Mouse (Mus musculus): ENCODE measurements around the gene Acss1. TPM values are rescaled to one million over a fixed set of nuclear protein-coding genes. Genes with fewer than 3 reads are reported as not detected.
A peak's percentile ranks its signal among the peaks of the same experiment; 100 is the strongest.

Gene Acss1
- polyA plus RNA-seq, 1 experiment from 2014 or later: 10.0 TPM

DNA sequence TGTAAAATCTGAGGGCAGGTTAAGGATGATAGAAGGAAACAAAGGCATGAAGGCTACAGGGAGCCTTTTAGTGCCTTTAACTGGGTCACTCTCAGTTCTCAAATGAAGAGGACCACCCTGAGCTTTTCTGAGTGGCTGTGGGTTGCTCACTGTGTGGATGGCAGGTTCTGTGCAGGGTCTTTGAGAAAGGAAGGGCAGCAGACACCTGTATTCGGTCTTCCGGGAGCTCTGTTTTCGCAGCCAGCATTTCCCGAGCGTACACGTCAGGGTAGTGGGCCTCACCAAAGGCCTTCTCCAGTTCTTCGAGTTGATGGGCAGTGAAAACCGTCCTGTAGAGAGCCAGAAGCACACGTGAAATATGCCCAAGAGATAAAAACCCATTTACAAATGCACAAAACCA, 17.1 kb upstream of the Acss1 start:
- DNase-seq (ENCODE audit: low spot score) (no peak), ATAC-seq (replicated peaks; ENCODE audit: insufficient number of reproducible peaks, low FRiP score, low TSS enrichment, low read depth) (no peak)
- H3K27ac ChIP-seq (replicated peaks; ENCODE audit: low read depth, low read length): no peak overlapping the region
- H3K4me3 ChIP-seq (ENCODE audit: low read depth, low read length): no peak overlapping the region
- 91% methylated on average over 9 of the region's 9 CpGs for WGBS
- H3K9me3 ChIP-seq (replicated peaks; ENCODE audit: control insufficient read depth, low read length): no peaks in the 10 kb centered on the region
- H3K4me2 ChIP-seq (ENCODE audit: low read depth, low read length): no peak overlapping the region
- H3K4me1 ChIP-seq (ENCODE audit: control insufficient read depth, insufficient read depth, low read length): no peaks in the 10 kb centered on the region; the same call in 1 of the 2 replicates
- peaks cover 31% of the 10 kb centered on the region for H3K27me3 ChIP-seq (ENCODE audit: control insufficient read depth, insufficient read depth, low read length)
- H3K36me3 ChIP-seq (replicated peaks; ENCODE audit: control insufficient read depth, insufficient read depth, low read depth, low read length): no peaks in the 10 kb centered on the region
- H3K9ac ChIP-seq (replicated peaks; ENCODE audit: low read length): no peak overlapping the region

DNA sequence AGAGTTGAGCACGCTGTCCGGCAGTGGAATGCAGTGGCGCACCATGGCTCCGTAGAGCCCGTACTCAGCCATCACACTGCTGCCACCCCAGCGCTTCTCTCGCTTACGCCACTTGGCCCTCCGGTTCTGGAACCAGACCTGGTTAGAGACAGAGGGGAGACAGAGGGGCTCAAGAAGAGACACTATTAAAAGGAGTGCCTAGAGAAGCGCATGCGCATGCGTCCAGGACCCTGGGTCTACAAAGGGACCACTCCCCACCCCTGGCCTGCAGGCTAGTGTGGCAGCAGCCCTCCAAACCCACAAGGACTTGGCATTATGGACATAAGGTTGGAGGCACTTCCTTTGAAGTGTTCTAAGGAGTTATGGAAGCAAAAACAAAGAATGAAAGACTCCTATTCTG, 16.2 kb upstream of the Acss1 start:
- Histone ChIP-seq H3K4me1 (ENCODE audit: control insufficient read depth, insufficient read depth, low read length) (no peaks in the 10 kb centered on the region; the same call in 1 of the 2 replicates), H3K27me3 (ENCODE audit: control insufficient read depth, insufficient read depth, low read length) (peaks cover 22% of the 10 kb centered on the region), H3K4me2 (ENCODE audit: low read depth, low read length) (no peak overlapping the region), H3K36me3 (replicated peaks; ENCODE audit: control insufficient read depth, insufficient read depth, low read depth, low read length) (no peaks in the 10 kb centered on the region), H3K27ac (replicated peaks; ENCODE audit: low read depth, low read length) (no peak overlapping the region), H3K9me3 (replicated peaks; ENCODE audit: control insufficient read depth, low read length) (no peaks in the 10 kb centered on the region), H3K9ac (replicated peaks; ENCODE audit: low read length) (no peak overlapping the region), H3K4me3 (ENCODE audit: low read depth, low read length) (no peak overlapping the region)
- 81% methylated on average over 12 of the region's 12 CpGs for WGBS
- no peak for DNase-seq (ENCODE audit: low spot score)
- ATAC-seq (replicated peaks; ENCODE audit: insufficient number of reproducible peaks, low FRiP score, low TSS enrichment, low read depth): no peak

DNA sequence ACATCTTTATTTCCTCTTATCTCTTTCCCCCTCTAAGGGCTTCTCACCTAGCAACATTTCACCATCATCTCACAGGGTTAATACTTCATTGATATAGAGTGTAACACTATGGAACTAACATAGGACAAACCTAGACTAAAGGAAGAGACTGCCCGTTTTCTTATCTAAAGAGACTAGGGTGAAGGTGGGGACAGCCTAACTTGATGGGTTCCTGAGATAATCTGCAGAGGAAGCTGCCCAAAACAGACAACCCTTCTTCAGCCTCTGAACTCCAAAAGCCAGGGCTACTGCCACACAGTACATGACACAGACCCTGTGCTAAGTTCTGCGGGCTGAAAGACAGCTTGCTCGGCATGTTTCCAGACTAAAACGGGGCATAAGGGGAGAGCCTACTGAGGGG, 13.3 kb upstream of the Acss1 start:
- no peak for DNase-seq (ENCODE audit: low spot score)
- H3K9me3 ChIP-seq (replicated peaks; ENCODE audit: control insufficient read depth, low read length): no peaks in the 10 kb centered on the region
- H3K4me1 ChIP-seq (ENCODE audit: control insufficient read depth, insufficient read depth, low read length): no peaks in the 10 kb centered on the region
- H3K4me2 ChIP-seq (ENCODE audit: low read depth, low read length): no peak overlapping the region
- H3K4me3 ChIP-seq (ENCODE audit: low read depth, low read length): no peak overlapping the region
- no peak for ATAC-seq (replicated peaks; ENCODE audit: insufficient number of reproducible peaks, low FRiP score, low TSS enrichment, low read depth)
- no peaks in the 10 kb centered on the region for H3K36me3 ChIP-seq (replicated peaks; ENCODE audit: control insufficient read depth, insufficient read depth, low read depth, low read length)
- no peak overlapping the region for H3K27ac ChIP-seq (replicated peaks; ENCODE audit: low read depth, low read length)
- H3K27me3 ChIP-seq (ENCODE audit: control insufficient read depth, insufficient read depth, low read length): no peaks in the 10 kb centered on the region
- no peak overlapping the region for H3K9ac ChIP-seq (replicated peaks; ENCODE audit: low read length)
- WGBS: 69% methylated on average over 4 of the region's 4 CpGs

DNA sequence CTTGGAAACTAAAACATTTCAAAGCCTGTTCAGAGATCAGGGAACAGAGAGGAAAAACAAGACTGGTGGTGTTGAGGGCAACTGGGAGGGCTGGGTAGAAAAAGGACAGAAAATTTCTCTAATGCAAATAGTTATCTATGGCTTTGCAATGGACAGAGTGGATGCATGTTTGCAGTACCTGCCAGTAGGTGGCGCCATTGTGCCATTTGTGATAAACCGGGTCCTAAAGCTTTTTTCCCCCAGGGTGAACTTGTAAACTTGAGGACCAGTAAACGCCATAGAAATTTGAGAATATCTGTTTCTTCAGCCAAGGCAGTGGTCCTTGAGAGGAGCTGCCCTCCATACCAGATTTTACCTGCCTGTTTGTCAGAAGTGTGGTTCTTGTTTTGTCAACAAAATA, 10.1 kb upstream of the Acss1 start:
- H3K9ac ChIP-seq (replicated peaks; ENCODE audit: low read length): no peak overlapping the region
- peak; percentile 88 for DNase-seq (ENCODE audit: low spot score)
- H3K9me3 ChIP-seq (replicated peaks; ENCODE audit: control insufficient read depth, low read length): no peaks in the 10 kb centered on the region
- H3K27me3 ChIP-seq (ENCODE audit: control insufficient read depth, insufficient read depth, low read length): no peaks in the 10 kb centered on the region
- H3K27ac ChIP-seq (replicated peaks; ENCODE audit: low read depth, low read length): no peak overlapping the region
- H3K4me1 ChIP-seq (ENCODE audit: control insufficient read depth, insufficient read depth, low read length): no peaks in the 10 kb centered on the region
- no peak overlapping the region for H3K4me3 ChIP-seq (ENCODE audit: low read depth, low read length)
- H3K4me2 ChIP-seq (ENCODE audit: low read depth, low read length): no peak overlapping the region
- 1% methylated on average over 3 of the region's 3 CpGs for WGBS
- no peak for ATAC-seq (replicated peaks; ENCODE audit: insufficient number of reproducible peaks, low FRiP score, low TSS enrichment, low read depth)
- H3K36me3 ChIP-seq (replicated peaks; ENCODE audit: control insufficient read depth, insufficient read depth, low read depth, low read length): no peaks in the 10 kb centered on the region

DNA sequence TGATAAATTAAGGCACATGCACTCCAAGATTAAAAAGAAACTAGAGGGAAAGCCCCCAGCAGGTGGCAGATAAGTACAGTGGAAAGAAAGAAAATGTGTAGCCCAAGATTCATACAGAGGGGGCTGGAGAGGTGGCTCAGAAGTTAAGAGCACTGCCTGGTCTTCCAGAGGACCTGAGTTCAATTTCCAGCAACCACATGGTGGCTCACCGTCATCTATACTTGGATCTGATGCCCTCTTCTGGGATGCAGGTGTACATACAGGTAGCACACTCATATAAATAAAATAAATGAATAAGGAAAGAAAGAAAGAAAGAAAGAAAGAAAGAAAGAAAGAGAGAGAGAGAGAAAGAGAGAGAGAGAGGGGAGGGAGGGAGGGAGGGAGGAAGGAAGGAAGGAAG, 7.2 kb upstream of the Acss1 start:
- 11% methylated on average over 1 of the region's 1 CpGs for WGBS

DNA sequence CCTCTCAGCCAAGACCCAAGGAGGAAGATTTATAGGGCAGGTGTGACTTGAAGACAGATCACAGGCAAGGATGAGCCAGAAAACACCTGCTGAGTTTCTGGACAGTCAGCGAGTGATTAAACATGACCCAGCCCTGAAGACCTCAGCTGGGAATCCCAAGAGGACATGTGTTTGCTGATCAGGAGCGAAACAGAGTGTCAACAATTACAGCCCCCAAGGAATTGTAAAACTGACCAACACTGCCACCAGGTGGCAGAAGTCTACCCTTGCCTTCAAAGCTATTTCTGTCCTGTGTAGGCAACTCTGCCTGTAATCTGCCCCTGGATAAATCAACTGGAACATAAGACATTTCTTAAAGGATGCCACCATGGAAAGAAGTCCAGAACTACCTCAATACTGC, 6.6 kb upstream of the Acss1 start:
- no peak overlapping the region for H3K27ac ChIP-seq (replicated peaks; ENCODE audit: low read depth, low read length)
- H3K36me3 ChIP-seq (replicated peaks; ENCODE audit: control insufficient read depth, insufficient read depth, low read depth, low read length): no peaks in the 10 kb centered on the region
- peak; percentile 82 for DNase-seq (ENCODE audit: low spot score)
- no peak overlapping the region for H3K4me3 ChIP-seq (ENCODE audit: low read depth, low read length)
- H3K4me2 ChIP-seq (ENCODE audit: low read depth, low read length): no peak overlapping the region
- no peaks in the 10 kb centered on the region for H3K9me3 ChIP-seq (replicated peaks; ENCODE audit: control insufficient read depth, low read length)
- no peaks in the 10 kb centered on the region for H3K4me1 ChIP-seq (ENCODE audit: control insufficient read depth, insufficient read depth, low read length)
- H3K9ac ChIP-seq (replicated peaks; ENCODE audit: low read length): no peak overlapping the region
- 8% methylated on average over 2 of the region's 2 CpGs for WGBS
- H3K27me3 ChIP-seq (ENCODE audit: control insufficient read depth, insufficient read depth, low read length): no peaks in the 10 kb centered on the region
- peak; percentile 25 for ATAC-seq (replicated peaks; ENCODE audit: insufficient number of reproducible peaks, low FRiP score, low TSS enrichment, low read depth)

More for the DNA sequence above, 7.2 kb upstream of the Acss1 start:
- H3K4me3 ChIP-seq (ENCODE audit: low read depth, low read length): no peak overlapping the region
- H3K9ac ChIP-seq (replicated peaks; ENCODE audit: low read length): no peak overlapping the region
- no peaks in the 10 kb centered on the region for H3K4me1 ChIP-seq (ENCODE audit: control insufficient read depth, insufficient read depth, low read length)
- no peaks in the 10 kb centered on the region for H3K9me3 ChIP-seq (replicated peaks; ENCODE audit: control insufficient read depth, low read length)
- H3K27ac ChIP-seq (replicated peaks; ENCODE audit: low read depth, low read length): no peak overlapping the region
- no peak overlapping the region for H3K4me2 ChIP-seq (ENCODE audit: low read depth, low read length)
- DNase-seq (ENCODE audit: low spot score) (no peak), ATAC-seq (replicated peaks; ENCODE audit: insufficient number of reproducible peaks, low FRiP score, low TSS enrichment, low read depth) (no peak)
- no peaks in the 10 kb centered on the region for H3K27me3 ChIP-seq (ENCODE audit: control insufficient read depth, insufficient read depth, low read length)
- H3K36me3 ChIP-seq (replicated peaks; ENCODE audit: control insufficient read depth, insufficient read depth, low read depth, low read length): no peaks in the 10 kb centered on the region

DNA sequence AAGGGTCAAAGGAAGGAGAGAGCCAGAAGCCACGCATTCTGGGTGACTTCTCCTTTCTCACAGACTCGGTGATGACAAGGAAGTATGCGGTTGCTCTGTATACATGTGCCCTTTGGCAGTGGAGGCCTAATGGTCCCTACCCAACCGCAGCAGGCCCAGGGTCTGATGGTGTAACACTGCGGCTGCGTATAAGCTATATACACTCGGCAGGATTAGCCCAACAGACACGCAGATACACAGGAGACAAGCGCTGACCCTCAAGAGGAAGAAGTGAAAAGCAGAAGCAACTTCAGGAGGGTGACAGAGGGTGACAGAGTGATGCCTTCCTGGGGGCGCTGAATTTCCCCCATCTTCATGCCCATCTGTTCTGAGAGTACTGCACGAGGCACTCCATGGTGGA, 5.6 kb upstream of the Acss1 start:
- 83% methylated on average over 11 of the region's 11 CpGs for WGBS
- H3K27me3 ChIP-seq (ENCODE audit: control insufficient read depth, insufficient read depth, low read length): no peaks in the 10 kb centered on the region
- H3K9ac ChIP-seq (replicated peaks; ENCODE audit: low read length): no peak overlapping the region
- H3K9me3 ChIP-seq (replicated peaks; ENCODE audit: control insufficient read depth, low read length): no peaks in the 10 kb centered on the region
- no peak overlapping the region for H3K27ac ChIP-seq (replicated peaks; ENCODE audit: low read depth, low read length)
- no peaks in the 10 kb centered on the region for H3K4me1 ChIP-seq (ENCODE audit: control insufficient read depth, insufficient read depth, low read length)
- H3K36me3 ChIP-seq (replicated peaks; ENCODE audit: control insufficient read depth, insufficient read depth, low read depth, low read length): no peaks in the 10 kb centered on the region
- H3K4me2 ChIP-seq (ENCODE audit: low read depth, low read length): no peak overlapping the region
- no peak overlapping the region for H3K4me3 ChIP-seq (ENCODE audit: low read depth, low read length)
- no peak for ATAC-seq (replicated peaks; ENCODE audit: insufficient number of reproducible peaks, low FRiP score, low TSS enrichment, low read depth)
- DNase-seq (ENCODE audit: low spot score): no peak

DNA sequence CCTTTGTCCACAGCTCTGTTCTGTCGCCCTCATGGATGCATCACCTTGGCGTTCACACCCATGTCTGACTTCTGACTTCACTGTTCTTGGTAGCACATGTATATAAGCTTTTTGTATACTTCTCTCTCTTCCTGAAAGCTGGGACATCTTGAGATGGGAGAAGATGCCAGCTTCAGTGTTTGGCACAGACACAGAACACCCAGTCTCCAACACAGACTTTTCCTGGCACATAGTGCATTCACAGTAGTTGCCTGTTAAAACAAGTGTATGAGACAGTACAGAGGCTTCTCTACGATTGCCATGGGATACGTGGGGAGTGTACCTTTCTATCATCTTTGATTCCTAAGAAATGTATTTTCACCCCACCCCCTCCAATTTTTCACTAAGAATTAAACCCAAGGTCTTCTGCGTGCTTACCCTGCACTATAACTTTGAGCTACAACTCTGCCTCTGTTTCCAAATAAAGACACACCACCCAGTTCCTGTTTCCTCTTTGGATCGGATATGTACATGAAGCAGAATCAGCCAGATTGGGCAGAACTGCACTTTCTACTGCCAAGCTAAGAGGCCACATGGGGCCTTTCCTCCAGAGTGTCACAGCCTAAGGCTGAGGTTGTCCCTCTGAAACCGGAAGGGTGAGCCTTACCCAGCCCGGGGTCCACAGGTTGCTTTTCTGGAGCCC, 3.5 kb upstream of the Acss1 start:
- peaks cover 7% of the 10 kb centered on the region; the same call in 1 of the 2 replicates for H3K27me3 ChIP-seq (ENCODE audit: control insufficient read depth, insufficient read depth, low read length)
- H3K27ac ChIP-seq (replicated peaks; ENCODE audit: low read depth, low read length): no peak overlapping the region
- H3K36me3 ChIP-seq (replicated peaks; ENCODE audit: control insufficient read depth, insufficient read depth, low read depth, low read length): no peaks in the 10 kb centered on the region
- no peak overlapping the region for H3K4me3 ChIP-seq (ENCODE audit: low read depth, low read length)
- H3K4me2 ChIP-seq (ENCODE audit: low read depth, low read length): no peak overlapping the region
- no peak overlapping the region for H3K9ac ChIP-seq (replicated peaks; ENCODE audit: low read length)
- H3K9me3 ChIP-seq (replicated peaks; ENCODE audit: control insufficient read depth, low read length): no peaks in the 10 kb centered on the region
- WGBS: 80% methylated on average over 8 of the region's 8 CpGs
- no peaks in the 10 kb centered on the region for H3K4me1 ChIP-seq (ENCODE audit: control insufficient read depth, insufficient read depth, low read length)
- no peak for DNase-seq (ENCODE audit: low spot score)
- ATAC-seq (replicated peaks; ENCODE audit: insufficient number of reproducible peaks, low FRiP score, low TSS enrichment, low read depth): no peak
